Mouse (Mus musculus) Patski (cell line): ENCODE data around the gene Actg2. TPM values are rescaled to one million over a fixed set of nuclear protein-coding genes. Genes with fewer than 3 reads are reported as not detected.
A peak's percentile ranks its signal among the peaks of the same experiment; 100 is the strongest.

ENCODE experiments used
- ATAC-seq: fragments of 100-300 bp; one replicate; pipeline ENCODE4 v1.8.0; 2021
- CTCF ChIA-PET: fragments of 350-600 bp; sonication (Branson Sonifier 250); formaldehyde crosslinking; loops from one replicate; lab custom pipeline; 2022; ENCODE audit warnings: inconsistent platforms; lab: Charles Lee
- POLR2A ChIA-PET: fragments of 350-600 bp; sonication (Branson Sonifier 250); formaldehyde crosslinking; loops from one replicate; lab custom pipeline; 2022; ENCODE audit warnings: antibody characterized with exemption, inconsistent platforms; lab: Charles Lee
- DNase-seq: peaks from one replicate; pipeline ENCODE4 v3.0.0-alpha.2; 2011; ENCODE audit warnings: low read depth, low spot score
- H3K27me3 ChIP-seq: fragments of 371-371 bp; one replicate; pipeline ENCODE4 v1.5.1; 2021
- CTCF ChIP-seq: fragments of 100-300 bp; IDR thresholded peaks from one replicate; pipeline ENCODE4 v1.5.1; 2021
- in situ Hi-C: fragments of 300-500 bp; cut with MboI; formaldehyde crosslinking; loops from 3 replicates; pipeline ENCODE4 v1.11.1; 2018; ENCODE audit warnings: low pct_unique_long_range_greater_than_20kb, mixed read lengths
- polyA plus RNA-seq: library from polyadenylated mRNA; unstranded; gene quantifications from one replicate; pipeline ENCODE4 v1.2.3, GENCODE M21; 2021

Gene Actg2
- polyA plus RNA-seq, 1 experiment from 2014 or later, result 1.6 TPM

- no peak for TF ChIP-seq CTCF
- ATAC-seq (no peak), DNase-seq (no peak)
- H3K27me3 ChIP-seq, result no peaks in the 10 kb centered on the region
- in situ Hi-C loops, result no loop called here
- POLR2A ChIA-PET, result interaction anchor here (0.9 kb wide), 1 partner anchor 34 kb away, joined by 3 read pairs; no protein-coding TSS in a partner anchor
- CTCF ChIA-PET, result interaction anchor here (0.8 to 1.9 kb wide), 3 partner anchors 62 to 142 kb away, joined by 3 to 5 read pairs (median 4); no protein-coding TSS in a partner anchor
These were observed 34.3 kb downstream of the Actg2 start for GRCm38 (mm10) chr6:83501524-83502310.

- ChIA-PET POLR2A (interaction anchor here (0.7 kb wide), 1 partner anchor 38 kb away, joined by 3 read pairs; no protein-coding TSS in a partner anchor), CTCF (interaction anchor here (1.9 kb wide), 1 partner anchor 65 kb away, joined by 5 read pairs; no protein-coding TSS in a partner anchor)
- DNase-seq (no peak), ATAC-seq (no peak)
- TF ChIP-seq CTCF, result peak; percentile 69
- H3K27me3 ChIP-seq, result no peaks in the 10 kb centered on the region
- in situ Hi-C loops, result no loop called here
These were observed 35.6 kb downstream of the Actg2 start for GRCm38 (mm10) chr6:83500462-83500861.

- ChIA-PET CTCF (interaction anchor here (0.6 kb wide), 1 partner anchor 143 kb away, joined by 3 read pairs; no protein-coding TSS in a partner anchor), POLR2A (no interaction called here)
- in situ Hi-C loops, result no loop called here
- no peak for TF ChIP-seq CTCF
- ATAC-seq (no peak), DNase-seq (no peak)
- H3K27me3 ChIP-seq, result no peaks in the 10 kb centered on the region
These were observed 37.0 kb downstream of the Actg2 start for GRCm38 (mm10) chr6:83499078-83499477.

- peak; percentile 72 for DNase-seq
- ChIA-PET POLR2A (interaction anchor here (0.6 to 1.3 kb wide), 5 partner anchors 8 to 105 kb away, joined by 3 to 4 read pairs (median 3); no protein-coding TSS in a partner anchor), CTCF (interaction anchor here (0.7 to 2.7 kb wide), 6 partner anchors 8 to 147 kb away, joined by 3 to 11 read pairs (median 3); no protein-coding TSS in a partner anchor)
- peak; percentile 44 for ATAC-seq
- in situ Hi-C loops, result no loop called here
- TF ChIP-seq CTCF, result no peak
- H3K27me3 ChIP-seq, result no peaks in the 10 kb centered on the region
These were observed 39.0 kb downstream of the Actg2 start for GRCm38 (mm10) chr6:83496753-83497710.

GRCm38 (mm10) chr6:83496009-83496752, 39.9 kb downstream of the Actg2 start:
- POLR2A ChIA-PET, result interaction anchor here (0.6 to 1.3 kb wide), 3 partner anchors 23 to 102 kb away, joined by 3 read pairs; no protein-coding TSS in a partner anchor
- no peaks in the 10 kb centered on the region for H3K27me3 ChIP-seq
- peak; percentile 68 for DNase-seq
- no peak for TF ChIP-seq CTCF
- peak; percentile 69 for ATAC-seq
- CTCF ChIA-PET, result interaction anchor here (0.7 to 2.7 kb wide), 6 partner anchors 9 to 38 kb away, joined by 3 to 11 read pairs (median 3); no protein-coding TSS in a partner anchor
- in situ Hi-C loops, result no loop called here

- TF ChIP-seq CTCF, result no peak
- no peak for DNase-seq
- no peaks in the 10 kb centered on the region for H3K27me3 ChIP-seq
- POLR2A ChIA-PET, result no interaction called here
- CTCF ChIA-PET, result no interaction called here
- ATAC-seq, result no peak
- in situ Hi-C loops, result no loop called here
These were observed 45.4 kb downstream of the Actg2 start for GRCm38 (mm10) chr6:83490622-83491021.

- no peaks in the 10 kb centered on the region for H3K27me3 ChIP-seq
- POLR2A ChIA-PET, result interaction anchor here (1.2 kb wide), 1 partner anchor 22 kb away, joined by 3 read pairs; no protein-coding TSS in a partner anchor
- TF ChIP-seq CTCF, result no peak
- CTCF ChIA-PET, result interaction anchor here (1.4 kb wide), 1 partner anchor 25 kb away, joined by 3 read pairs; no protein-coding TSS in a partner anchor
- in situ Hi-C loops, result no loop called here
- DNase-seq, result no peak
- no peak for ATAC-seq
These were observed 47.9 kb downstream of the Actg2 start for GRCm38 (mm10) chr6:83488200-83488599.

GRCm38 (mm10) chr6:83487298-83487697, 48.8 kb downstream of the Actg2 start:
- H3K27me3 ChIP-seq, result no peaks in the 10 kb centered on the region
- in situ Hi-C loops, result no loop called here
- CTCF ChIA-PET, result interaction anchor here (1.0 kb wide), 1 partner anchor 10 kb away, joined by 3 read pairs; no protein-coding TSS in a partner anchor
- ATAC-seq, result no peak
- DNase-seq, result no peak
- POLR2A ChIA-PET, result no interaction called here
- TF ChIP-seq CTCF, result no peak

- DNase-seq (no peak), ATAC-seq (no peak)
- ChIA-PET POLR2A (no interaction called here), CTCF (no interaction called here)
- in situ Hi-C loops, result no loop called here
- no peak for TF ChIP-seq CTCF
- no peaks in the 10 kb centered on the region for H3K27me3 ChIP-seq
These were observed 50.2 kb downstream of the Actg2 start for GRCm38 (mm10) chr6:83485854-83486253.
